Mouse (Mus musculus): Measurements from ENCODE around the gene Ddx39b.

GRCm38 (mm10) chr17:35202442-35202841 is 39.1 kb upstream of the Ddx39b start:
- TF ChIP-seq TCF12 (IDR thresholded peaks at IDR 0.05; ENCODE audit: insufficient read depth, poor library complexity, severe bottlenecking) (no peak), MAX (IDR thresholded peaks at IDR 0.05; ENCODE audit: low read depth) (no peak), CEBPB (IDR thresholded peaks at IDR 0.05; ENCODE audit: insufficient read depth, poor library complexity, severe bottlenecking) (no peak), POLR2A (IDR thresholded peaks at IDR 0.05; ENCODE audit: insufficient read length, low read depth) (no peak), MYOD1 (IDR thresholded peaks at IDR 0.05; ENCODE audit: control insufficient read depth in 1 of 3, insufficient read length in 2 of 3, low read depth in 2 of 3) (no peak), TCF3 (IDR thresholded peaks at IDR 0.05; ENCODE audit: insufficient read length, low read depth) (no peak), USF1 (IDR thresholded peaks at IDR 0.05; ENCODE audit: low read depth) (no peak), POLR2AphosphoS2 (IDR thresholded peaks at IDR 0.05; ENCODE audit: insufficient read length, low read depth) (no peak), REST (IDR thresholded peaks at IDR 0.05; ENCODE audit: insufficient read depth, insufficient read length) (no peak), MYOG (IDR thresholded peaks at IDR 0.05; ENCODE audit: control insufficient read depth in 1 of 3, insufficient read depth in 1 of 3, insufficient read length in 2 of 3, low read depth in 2 of 3) (no peak), E2F4 (IDR thresholded peaks at IDR 0.05; ENCODE audit: insufficient read depth) (no peak), SRF (IDR thresholded peaks at IDR 0.05; ENCODE audit: control insufficient read depth, insufficient read length, low read depth) (no peak)
